Mouse (Mus musculus) kidney, adult 2 months (tissue): Measurements from ENCODE around the gene Ankrd60.

Experiments used
- CTCF ChIP-seq: fragments of 200-500 bp; conservative IDR thresholded peaks from 2 replicates; pipeline ENCODE4 v1.5.1; 2011; ENCODE audit warnings: low read depth, mild to moderate bottlenecking, control low read depth, low read length, moderate library complexity, mixed read lengths; ENCODE audit not compliant: insufficient read depth, insufficient read length
- POLR2A ChIP-seq: fragments of 200-500 bp; IDR thresholded peaks from one replicate; pipeline ENCODE4 v1.6.1; 2011; ENCODE audit warnings: low read depth, low read length, control low read depth

- TF ChIP-seq POLR2A, result no peak
- no peak for TF ChIP-seq CTCF
These were observed 46.5 kb upstream of the Ankrd60 start for GRCm38 (mm10) chr2:173624667-173625066.
